Mouse (Mus musculus): ENCODE data around the gene Cd209f.

DNA sequence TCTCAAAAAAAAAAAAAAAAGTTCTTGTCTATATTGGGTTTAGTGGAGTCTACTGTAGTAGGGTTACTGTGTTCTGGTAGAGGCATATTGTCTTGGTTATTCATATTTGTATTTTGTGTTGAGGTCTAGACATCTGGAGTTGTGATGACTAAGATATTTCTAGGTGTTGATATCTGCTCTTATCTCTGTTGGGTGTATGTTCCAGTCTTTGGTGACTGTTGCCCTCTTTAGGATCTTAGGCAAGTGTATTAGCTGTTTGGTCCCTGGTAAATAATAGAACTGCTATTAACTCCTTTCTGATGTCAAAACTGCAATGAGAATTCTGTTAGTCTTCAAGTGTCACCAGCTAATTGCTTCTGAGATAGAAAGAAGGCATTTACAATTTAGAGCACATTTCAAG, 49.2 kb upstream of the Cd209f start:
- TF ChIP-seq GATA1 (IDR thresholded peaks at IDR 0.05; ENCODE audit: low read length), result no peak
- no peak for TF ChIP-seq TAL1 (IDR thresholded peaks at IDR 0.05; ENCODE audit: low read length)
